Mouse (Mus musculus) intestine, embryonic 16.5 days (tissue): ENCODE measurements at regions not wholly inside any gene's neighbourhood (a gene's known extent, or its start where the extent isn't known, plus 50 kb on each side); places are given as distances from the start of the nearest gene placed in this dataset.

Experiments
- ATAC-seq: fragments of 200-750 bp; cut with Nextera tagmentation; 2 replicates; pipeline ENCODE4 v1.8.0; 2017; ENCODE audit warnings: moderate TSS enrichment, moderate library complexity
- H3K27ac ChIP-seq: fragments of 300-500 bp; sonication (generic); 2 replicates; pipeline ENCODE4 v1.5.1; 2014; ENCODE audit warnings: mild to moderate bottlenecking, low read length
- H3K27me3 ChIP-seq: fragments of 300-500 bp; sonication (generic); replicated peaks from 2 replicates; pipeline ENCODE4 v1.6.1; 2014; ENCODE audit warnings: low read length, control low read depth, mixed read lengths; ENCODE audit not compliant: control insufficient read depth, insufficient read depth
- H3K36me3 ChIP-seq: fragments of 300-500 bp; sonication (generic); 2 replicates; pipeline ENCODE4 v1.6.1; 2014; ENCODE audit warnings: low read length, control low read depth; ENCODE audit not compliant: control insufficient read depth, insufficient read depth
- H3K4me1 ChIP-seq: fragments of 300-500 bp; sonication (generic); 2 replicates; pipeline ENCODE4 v1.6.1; 2014; ENCODE audit warnings: low read length, control low read depth, mixed read lengths; ENCODE audit not compliant: control insufficient read depth, insufficient read depth
- H3K4me2 ChIP-seq: fragments of 300-500 bp; sonication (generic); 2 replicates; pipeline ENCODE4 v1.6.1; 2014; ENCODE audit warnings: low read depth, low read length, control low read depth
- H3K4me3 ChIP-seq: fragments of 300-500 bp; sonication (generic); 2 replicates; pipeline ENCODE4 v1.5.1; 2014; ENCODE audit warnings: mild to moderate bottlenecking, low read length
- H3K9ac ChIP-seq: fragments of 300-500 bp; sonication (generic); 2 replicates; pipeline ENCODE4 v1.6.1; 2014; ENCODE audit warnings: low read depth, low read length
- H3K9me3 ChIP-seq: fragments of 300-500 bp; sonication (generic); 2 replicates; pipeline ENCODE4 v1.6.1; 2016; ENCODE audit warnings: low read length, control low read depth; ENCODE audit not compliant: control insufficient read depth
- WGBS: fragments of 180-500 bp; shearing (Covaris S2); extraction: QIAGEN DNeasy Blood & Tissue Kit; methylation state at CpG from one replicate; pipeline ENCODE4 v1.1.7; 2014; 5-methylcytosine and 5-hydroxymethylcytosine counted together

- peak; percentile 86 for ATAC-seq
- Histone ChIP-seq H3K27ac (no peak overlapping the region), H3K9me3 (no peaks in the 10 kb centered on the region), H3K36me3 (no peaks in the 10 kb centered on the region), H3K4me1 (0 out of 2 replicates have a peak, but pooled peaks cover 7% of the 10 kb centered on the region), H3K4me3 (no peak overlapping the region), H3K4me2 (no peak overlapping the region), H3K27me3 (no peaks in the 10 kb centered on the region), H3K9ac (no peak overlapping the region)
Measured at GRCm38 (mm10) chr15:62934522-62935189, 910.3 kb downstream of the Gsdmc2 start.

- Histone ChIP-seq H3K9ac (no peak overlapping the region), H3K4me2 (no peak overlapping the region), H3K36me3 (no peaks in the 10 kb centered on the region), H3K27me3 (no peaks in the 10 kb centered on the region), H3K4me3 (no peak overlapping the region), H3K9me3 (no peaks in the 10 kb centered on the region), H3K4me1 (no peaks in the 10 kb centered on the region), H3K27ac (no peak overlapping the region)
- 82% methylated on average over 2 of the region's 2 CpGs for WGBS
- ATAC-seq, result no peak
Measured at GRCm38 (mm10) chr15:62920520-62920919, 924.5 kb downstream of the Gsdmc2 start.

- Histone ChIP-seq H3K36me3 (no peaks in the 10 kb centered on the region), H3K27ac (no peak overlapping the region), H3K4me2 (no peak overlapping the region), H3K4me3 (no peak overlapping the region), H3K4me1 (no peaks in the 10 kb centered on the region), H3K9me3 (no peaks in the 10 kb centered on the region), H3K9ac (no peak overlapping the region), H3K27me3 (no peaks in the 10 kb centered on the region)
- no peak for ATAC-seq
Measured at GRCm38 (mm10) chr15:62919264-62919663, 925.7 kb downstream of the Gsdmc2 start.

- H3K27me3 ChIP-seq, result no peaks in the 10 kb centered on the region
- no peak overlapping the region for H3K27ac ChIP-seq
Measured at GRCm38 (mm10) chr15:62908379-62908778, 936.6 kb downstream of the Gsdmc2 start.

DNA sequence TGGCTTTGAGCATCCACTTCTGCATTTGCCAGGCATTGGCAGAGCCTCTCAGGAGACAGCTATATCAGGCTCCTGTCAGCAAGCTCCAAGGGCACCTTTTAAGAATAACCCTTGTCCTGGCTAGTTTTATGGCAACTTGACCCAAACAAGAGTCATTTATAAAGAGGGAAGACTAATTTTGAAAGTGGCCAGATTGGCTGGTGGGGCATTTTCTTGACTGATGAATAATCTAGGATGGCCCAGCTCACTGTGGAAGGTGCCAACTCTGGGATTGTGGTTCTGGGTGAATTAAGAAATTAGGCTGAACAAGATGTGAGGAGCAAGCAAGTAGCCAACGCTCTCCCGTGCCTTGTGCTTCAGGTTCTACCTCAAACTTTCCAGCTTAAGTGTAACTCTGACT, 937.8 kb downstream of the Gsdmc2 start:
- H3K9me3 ChIP-seq, result 0 out of 2 replicates have a peak, but pooled peaks cover 3% of the 10 kb centered on the region
- no peaks in the 10 kb centered on the region for H3K36me3 ChIP-seq
- no peak overlapping the region for H3K9ac ChIP-seq
- H3K27ac ChIP-seq, result no peak overlapping the region
- peaks cover 4% of the 10 kb centered on the region for H3K4me1 ChIP-seq
- no peak overlapping the region for H3K4me3 ChIP-seq
- WGBS, result 98% methylated on average over 2 of the region's 2 CpGs
- no peaks in the 10 kb centered on the region for H3K27me3 ChIP-seq
- no peak overlapping the region for H3K4me2 ChIP-seq
- ATAC-seq, result no peak

More at GRCm38 (mm10) chr15:62908379-62908778, 936.6 kb downstream of the Gsdmc2 start:
- H3K9me3 ChIP-seq, result 0 out of 2 replicates have a peak, but pooled peaks cover 3% of the 10 kb centered on the region
- no peaks in the 10 kb centered on the region for H3K36me3 ChIP-seq
- H3K9ac ChIP-seq, result no peak overlapping the region
- 26% methylated on average over 4 of the region's 4 CpGs for WGBS
- no peak overlapping the region for H3K4me3 ChIP-seq
- no peaks in the 10 kb centered on the region for H3K4me1 ChIP-seq
- peak; percentile 82 for ATAC-seq
- no peak overlapping the region for H3K4me2 ChIP-seq

DNA sequence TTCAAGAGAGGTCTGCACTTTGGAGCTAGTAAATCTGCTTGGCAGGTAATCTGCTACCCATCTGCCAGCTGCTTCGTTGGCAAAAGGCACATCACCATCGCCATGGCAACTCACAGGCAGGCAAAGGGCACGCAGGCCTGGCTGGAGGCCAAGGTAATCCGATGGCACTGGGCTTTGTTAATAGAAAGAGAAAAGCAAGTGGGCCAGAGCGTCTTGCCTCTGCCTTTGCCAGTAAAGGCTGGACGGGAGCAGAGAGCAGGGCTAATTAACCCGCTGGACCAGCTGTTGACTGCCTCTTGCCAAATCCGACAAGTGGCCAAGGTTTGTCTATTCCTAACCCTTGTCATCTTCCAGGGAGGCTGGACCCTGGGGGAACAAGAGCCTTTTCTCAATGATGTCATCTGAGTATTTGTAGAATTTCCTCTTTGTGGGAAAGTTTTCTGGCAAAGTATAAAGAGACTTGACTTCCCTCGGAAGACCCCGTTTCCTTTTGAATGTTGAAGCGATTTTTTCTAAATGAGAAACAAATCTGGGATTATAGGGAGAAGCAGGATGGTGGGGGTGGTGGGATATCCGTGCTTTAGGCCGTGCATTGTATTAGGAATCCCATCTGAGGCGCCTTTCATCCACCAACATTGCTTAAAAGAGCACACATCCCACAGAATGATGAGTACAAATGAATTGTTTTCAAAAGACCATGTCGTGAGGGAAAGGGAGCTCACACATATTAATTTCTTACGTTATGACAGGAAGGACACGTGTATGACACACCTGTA, 941.7 kb downstream of the Gsdmc2 start:
- H3K4me1 ChIP-seq, result peaks cover 4% of the 10 kb centered on the region
- no peaks in the 10 kb centered on the region for H3K27me3 ChIP-seq
- no peak overlapping the region for H3K9ac ChIP-seq
- H3K27ac ChIP-seq, result no peak overlapping the region
- 37% methylated on average over 17 of the region's 17 CpGs for WGBS
- H3K4me2 ChIP-seq, result no peak overlapping the region
- H3K36me3 ChIP-seq, result no peaks in the 10 kb centered on the region
- no peaks in the 10 kb centered on the region for H3K9me3 ChIP-seq
- H3K4me3 ChIP-seq, result no peak overlapping the region
- ATAC-seq, result peak; percentile 71

GRCm38 (mm10) chr15:62901955-62902354, 943.0 kb downstream of the Gsdmc2 start:
- H3K36me3 ChIP-seq, result no peaks in the 10 kb centered on the region
- H3K9me3 ChIP-seq, result no peaks in the 10 kb centered on the region
- ATAC-seq, result no peak
- H3K9ac ChIP-seq, result no peak overlapping the region
- no peak overlapping the region for H3K27ac ChIP-seq
- 79% methylated on average over 4 of the region's 4 CpGs for WGBS
- no peak overlapping the region for H3K4me3 ChIP-seq
- no peak overlapping the region for H3K4me2 ChIP-seq
- peaks cover 4% of the 10 kb centered on the region for H3K4me1 ChIP-seq
- H3K27me3 ChIP-seq, result no peaks in the 10 kb centered on the region

- H3K9me3 ChIP-seq, result no peaks in the 10 kb centered on the region
- no peak overlapping the region for H3K9ac ChIP-seq
- H3K4me1 ChIP-seq, result no peaks in the 10 kb centered on the region
- WGBS, result 74% methylated on average over 4 of the region's 4 CpGs
- H3K4me2 ChIP-seq, result no peak overlapping the region
- no peaks in the 10 kb centered on the region for H3K36me3 ChIP-seq
- H3K4me3 ChIP-seq, result no peak overlapping the region
- no peak for ATAC-seq
- H3K27ac ChIP-seq, result no peak overlapping the region
- no peaks in the 10 kb centered on the region for H3K27me3 ChIP-seq
Measured at GRCm38 (mm10) chr15:62889798-62890197, 955.2 kb downstream of the Gsdmc2 start.

GRCm38 (mm10) chr15:62885331-62885730, 959.6 kb downstream of the Gsdmc2 start:
- Histone ChIP-seq H3K4me1 (no peaks in the 10 kb centered on the region), H3K9me3 (no peaks in the 10 kb centered on the region), H3K4me2 (no peak overlapping the region), H3K4me3 (no peak overlapping the region), H3K27me3 (no peaks in the 10 kb centered on the region), H3K27ac (no peak overlapping the region), H3K9ac (no peak overlapping the region), H3K36me3 (no peaks in the 10 kb centered on the region)
- WGBS, result 68% methylated on average over 4 of the region's 4 CpGs
- ATAC-seq, result no peak
